ENCODE assay signal across 19 mouse cellular contexts in the genomic region with DNA sequence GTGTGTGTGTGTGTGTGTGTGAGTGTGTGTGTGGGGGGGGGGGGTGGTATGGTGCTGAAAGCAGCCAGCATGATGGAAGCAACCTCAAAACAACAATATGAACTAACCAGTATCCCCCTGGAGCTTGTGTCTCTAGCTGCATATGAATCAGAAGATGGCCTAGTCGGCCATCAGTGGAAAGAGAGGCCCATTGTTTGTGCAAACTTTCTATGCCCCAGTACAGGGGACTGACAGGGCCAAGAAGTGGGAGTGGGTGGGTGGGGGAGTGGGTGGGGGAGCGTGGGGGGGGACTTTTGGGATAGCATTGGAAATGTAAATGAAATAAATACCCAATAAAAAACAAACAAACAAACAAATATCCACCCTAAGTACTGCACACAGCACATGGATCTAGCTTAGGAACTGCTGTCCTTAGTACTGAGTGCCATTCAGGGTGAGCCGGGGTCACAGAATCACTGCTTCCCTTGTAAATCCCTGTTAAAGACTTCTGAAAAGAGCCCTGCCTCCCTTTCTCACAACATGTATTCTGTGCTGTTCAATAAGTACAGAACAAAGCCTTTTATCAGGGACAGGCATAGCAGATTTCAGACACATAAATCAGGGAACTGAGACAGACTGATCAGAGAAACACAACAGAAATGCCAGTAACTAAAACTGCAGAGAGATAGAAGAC.
DNase-seq lines count a peak whose midpoint lies in the region; ATAC-seq lines count a peak whose summit lies in the region.
"Had no signal": no experiment of that assay in that cellular context is flagged by ENCODE, and none has a peak within 500 bp of the region (broad histone marks: within the 10 kb centered on the region; RNA-seq: fewer than 3 reads in every experiment).

No protein-coding gene starts in this region.

- H3K36me3 ChIP-seq in forebrain, embryonic 11.5 days (ENCODE audit: control insufficient read depth, insufficient read depth, low read length), result no peaks in the 10 kb centered on the region
- no peaks in the 10 kb centered on the region for H3K36me3 ChIP-seq in forebrain, embryonic 13.5 days (ENCODE audit: poor library complexity, severe bottlenecking)
- no peaks in the 10 kb centered on the region for H3K36me3 ChIP-seq in neural tube, embryonic 15.5 days
- H3K36me3 ChIP-seq in midbrain, embryonic 12.5 days, result no peaks in the 10 kb centered on the region
- H3K36me3 ChIP-seq: hindbrain, embryonic 15.5 days; limb, embryonic 13.5 days; liver, embryonic 15.5 days had no signal

- H3K27ac ChIP-seq in forebrain, embryonic 11.5 days (ENCODE audit: low read depth, low read length), result no peak overlapping the region
- H3K27ac ChIP-seq in forebrain, embryonic 13.5 days, result no peak overlapping the region
- no peak overlapping the region for H3K27ac ChIP-seq in neural tube, embryonic 15.5 days (replicated peaks)
- peak overlapping the region; percentile 46; the same call in 1 of the 2 replicates for H3K27ac ChIP-seq in midbrain, embryonic 12.5 days (replicated peaks)
- H3K27ac ChIP-seq: hindbrain, embryonic 15.5 days; limb, embryonic 13.5 days; liver, embryonic 15.5 days had no signal

- DNase-seq in forebrain, embryonic 11.5 days (ENCODE audit: low spot score), result no peak
- peak; percentile 20 for DNase-seq in neural tube, embryonic 10.5 days (ENCODE audit: extremely low spot score, low spot score)
- DNase-seq in spleen, postnatal 4 days (ENCODE audit: low spot score in 2 of 2), result no peak
- no peak for DNase-seq in right cerebral cortex, postnatal 4 days
- DNase-seq in lung, postnatal 10 days, result no peak
- DNase-seq: adrenal gland, adult 2 months; cerebellum, adult 18-20 months; gastrocnemius, postnatal 25 days; kidney, adult 11 months; kidney, postnatal 36 days; thymus, adult 2 months had no signal

- no peak overlapping the region for H3K9ac ChIP-seq in forebrain, embryonic 11.5 days (ENCODE audit: low read length)
- H3K9ac ChIP-seq in forebrain, embryonic 13.5 days, result no peak overlapping the region
- no peak overlapping the region for H3K9ac ChIP-seq in neural tube, embryonic 15.5 days (replicated peaks)
- no peak overlapping the region for H3K9ac ChIP-seq in midbrain, embryonic 12.5 days (replicated peaks)
- H3K9ac ChIP-seq: hindbrain, embryonic 15.5 days; limb, embryonic 13.5 days; liver, embryonic 15.5 days had no signal

- WGBS in forebrain, embryonic 11.5 days, result 23% methylated on average over 3 of the region's 3 CpGs
- 30% methylated on average over 3 of the region's 3 CpGs for WGBS in forebrain, embryonic 13.5 days
- 13% methylated on average over 3 of the region's 3 CpGs for WGBS in neural tube, embryonic 15.5 days
- 35% methylated on average over 3 of the region's 3 CpGs for WGBS in midbrain, embryonic 12.5 days

- no peaks in the 10 kb centered on the region for H3K27me3 ChIP-seq in forebrain, embryonic 11.5 days (ENCODE audit: control insufficient read depth, insufficient read depth, low read length)
- no peaks in the 10 kb centered on the region for H3K27me3 ChIP-seq in forebrain, embryonic 13.5 days
- H3K27me3 ChIP-seq in neural tube, embryonic 15.5 days (replicated peaks), result no peaks in the 10 kb centered on the region
- H3K27me3 ChIP-seq in midbrain, embryonic 12.5 days, result no peaks in the 10 kb centered on the region
- H3K27me3 ChIP-seq: hindbrain, embryonic 15.5 days; limb, embryonic 13.5 days; liver, embryonic 15.5 days; megakaryocyte, embryonic 14.5 days had no signal

- no peaks in the 10 kb centered on the region for H3K4me1 ChIP-seq in forebrain, embryonic 11.5 days (replicated peaks; ENCODE audit: control insufficient read depth, insufficient read depth, low read length)
- H3K4me1 ChIP-seq in forebrain, embryonic 13.5 days, result 0 out of 2 replicates have a peak, but pooled peaks cover 4% of the 10 kb centered on the region
- 0 out of 2 replicates have a peak, but pooled peaks cover 2% of the 10 kb centered on the region for H3K4me1 ChIP-seq in neural tube, embryonic 15.5 days
- H3K4me1 ChIP-seq in midbrain, embryonic 12.5 days, result peaks cover 15% of the 10 kb centered on the region
- H3K4me1 ChIP-seq: limb, embryonic 13.5 days; liver, embryonic 15.5 days; megakaryocyte, embryonic 14.5 days had no signal

- H3K4me2 ChIP-seq in forebrain, embryonic 11.5 days (ENCODE audit: low read depth, low read length, severe bottlenecking), result no peak overlapping the region
- no peak overlapping the region for H3K4me2 ChIP-seq in forebrain, embryonic 13.5 days
- H3K4me2 ChIP-seq in neural tube, embryonic 15.5 days, result no peak overlapping the region
- no peak overlapping the region for H3K4me2 ChIP-seq in midbrain, embryonic 12.5 days (replicated peaks)
- H3K4me2 ChIP-seq: hindbrain, embryonic 15.5 days; limb, embryonic 13.5 days; liver, embryonic 15.5 days had no signal

- ATAC-seq in forebrain, embryonic 11.5 days (replicated peaks; ENCODE audit: low FRiP score), result peak; percentile 56
- no peak for ATAC-seq in forebrain, embryonic 13.5 days
- ATAC-seq in neural tube, embryonic 15.5 days (ENCODE audit: low FRiP score), result no peak
- peak; percentile 87 for ATAC-seq in midbrain, embryonic 12.5 days (ENCODE audit: low FRiP score, low read depth)
- ATAC-seq: lung, postnatal 0 days had no signal

- H3K9me3 ChIP-seq in forebrain, embryonic 11.5 days (ENCODE audit: control insufficient read depth, low read length), result no peaks in the 10 kb centered on the region
- no peaks in the 10 kb centered on the region for H3K9me3 ChIP-seq in forebrain, embryonic 13.5 days (replicated peaks)
- no peaks in the 10 kb centered on the region for H3K9me3 ChIP-seq in neural tube, embryonic 15.5 days (replicated peaks)
- H3K9me3 ChIP-seq in midbrain, embryonic 12.5 days, result no peaks in the 10 kb centered on the region
- H3K9me3 ChIP-seq: hindbrain, embryonic 15.5 days; limb, embryonic 13.5 days; liver, embryonic 15.5 days; megakaryocyte, embryonic 14.5 days had no signal

- no peak overlapping the region for H3K4me3 ChIP-seq in forebrain, embryonic 11.5 days (ENCODE audit: low read depth, low read length)
- no peak overlapping the region for H3K4me3 ChIP-seq in forebrain, embryonic 13.5 days
- no peak overlapping the region for H3K4me3 ChIP-seq in neural tube, embryonic 15.5 days (replicated peaks)
- H3K4me3 ChIP-seq in midbrain, embryonic 12.5 days, result no peak overlapping the region
- H3K4me3 ChIP-seq: hindbrain, embryonic 15.5 days; limb, embryonic 13.5 days; liver, embryonic 15.5 days; megakaryocyte, embryonic 14.5 days had no signal

Comparison
In these comparisons a context has a peak if more than half of its experiments do, and no peak if none do; other contexts are left out.
1. ATAC-seq: peak in forebrain, embryonic 11.5 days (single experiment) and midbrain, embryonic 12.5 days (single experiment); none in forebrain, embryonic 13.5 days (single experiment) and neural tube, embryonic 15.5 days (single experiment).